Mouse (Mus musculus) CH12.LX (cell line): Measurements from ENCODE around the gene Pcgf5. TPM values are rescaled to one million over a fixed set of nuclear protein-coding genes. Genes with fewer than 3 reads are reported as not detected.

Experiments
- DNase-seq: peaks from one replicate; pipeline ENCODE4 v3.0.0-alpha.2; 2013; ENCODE audit errors: extremely low read depth
- H3K27ac ChIP-seq: 2 replicates; pipeline ENCODE4 v1.5.1; 2012; ENCODE audit warnings: low read depth, mild to moderate bottlenecking, control low read depth, moderate library complexity; ENCODE audit not compliant: insufficient read depth
- H3K27me3 ChIP-seq: replicated peaks from 2 replicates; pipeline ENCODE3; 2012; ENCODE audit warnings: inconsistent platforms
- H3K36me3 ChIP-seq, 2 experiments: replicated peaks in 1 of 2; 2 replicates each; pipeline versions ENCODE3 to v1.6.1; 2012; ENCODE audit warnings: inconsistent platforms in 1 of 2, low read length in 1 of 2, mild to moderate bottlenecking in 1 of 2, mixed read lengths in 1 of 2, moderate library complexity in 1 of 2; ENCODE audit not compliant: control insufficient read depth in 1 of 2, insufficient read depth in 1 of 2
- H3K4me1 ChIP-seq, 2 experiments: 2 replicates each; pipeline ENCODE4 v1.6.1; 2012; ENCODE audit warnings: inconsistent platforms in 1 of 2, moderate library complexity in 1 of 2; ENCODE audit not compliant: insufficient read depth in 2 of 2, control insufficient read depth in 1 of 2
- H3K4me2 ChIP-seq: 2 replicates; pipeline ENCODE4 v1.6.1; 2012; ENCODE audit warnings: low read depth, mild to moderate bottlenecking, control low read depth; ENCODE audit not compliant: poor library complexity, insufficient read depth, severe bottlenecking
- H3K4me3 ChIP-seq, 3 experiments: fragments of 150-350 bp in 1 of 3; sonication (generic) in 1 of 3; replicated peaks in 1 of 3; 2 replicates each; pipeline versions ENCODE3 to v1.5.1; 2011 to 2012; ENCODE audit warnings: low read depth in 2 of 3, low read length in 2 of 3, mild to moderate bottlenecking in 2 of 3, moderate library complexity in 2 of 3, control low read depth in 1 of 3, improper control_type of control experiment in 1 of 3, inconsistent platforms in 1 of 3, mixed read lengths in 1 of 3; ENCODE audit not compliant: poor library complexity in 1 of 3
- H3K79me2 ChIP-seq: replicated peaks from 2 replicates; pipeline ENCODE4 v1.6.1; 2012; ENCODE audit warnings: mild to moderate bottlenecking, moderate library complexity; ENCODE audit not compliant: control insufficient read depth, poor library complexity, insufficient read depth, severe bottlenecking; ENCODE audit errors: extremely low read depth
- H3K9ac ChIP-seq: 2 replicates; pipeline ENCODE4 v1.6.1; 2012; ENCODE audit warnings: low read depth, mild to moderate bottlenecking, control low read depth, moderate library complexity; ENCODE audit not compliant: insufficient read depth
- H3K9me3 ChIP-seq: replicated peaks from 2 replicates; pipeline ENCODE3; 2012; ENCODE audit warnings: low read length, inconsistent platforms, mixed read lengths
- BHLHE40 ChIP-seq: IDR thresholded peaks from 2 replicates; pipeline ENCODE4 v1.6.1; 2011; ENCODE audit warnings: mild to moderate bottlenecking, low read depth, low read length, improper control_type of control experiment
- CHD1 ChIP-seq: IDR thresholded peaks from 2 replicates; pipeline ENCODE4 v1.6.1; 2012; ENCODE audit warnings: low read depth, low read length, improper control_type of control experiment, inconsistent platforms
- CHD2 ChIP-seq: IDR thresholded peaks from 2 replicates; pipeline ENCODE4 v1.6.1; 2011; ENCODE audit warnings: low read length, improper control_type of control experiment
- CTCF ChIP-seq, 2 experiments: IDR thresholded peaks in 1 of 2; conservative IDR thresholded peaks in 1 of 2; 2 replicates each; pipeline ENCODE4 v1.5.1; 2011 to 2012; ENCODE audit warnings: low read depth in 2 of 2, low read length in 2 of 2, improper control_type of control experiment in 1 of 2, inconsistent platforms in 1 of 2, mild to moderate bottlenecking in 1 of 2, moderate library complexity in 1 of 2
- E2F4 ChIP-seq: IDR thresholded peaks from 2 replicates; pipeline ENCODE4 v1.6.1; 2011; ENCODE audit warnings: low read depth, low read length, improper control_type of control experiment; ENCODE audit not compliant: insufficient replicate concordance
- ELF1 ChIP-seq: IDR thresholded peaks from 2 replicates; pipeline ENCODE4 v1.6.1; 2014; ENCODE audit warnings: low read depth, mild to moderate bottlenecking, inconsistent platforms, low read length, improper control_type of control experiment
- EP300 ChIP-seq: IDR thresholded peaks from 2 replicates; pipeline ENCODE4 v1.6.1; 2011; ENCODE audit warnings: low read length, improper control_type of control experiment
- ETS1 ChIP-seq: conservative IDR thresholded peaks from 2 replicates; pipeline ENCODE4 v1.6.1; 2012; ENCODE audit warnings: low read depth, mild to moderate bottlenecking, inconsistent platforms, low read length, improper control_type of control experiment, moderate library complexity
- GABPA ChIP-seq: IDR thresholded peaks from 2 replicates; pipeline ENCODE4 v1.6.1; 2012; ENCODE audit warnings: low read depth, low read length, improper control_type of control experiment, inconsistent platforms; ENCODE audit not compliant: insufficient replicate concordance
- HCFC1 ChIP-seq: IDR thresholded peaks from 2 replicates; pipeline ENCODE4 v1.6.1; 2012; ENCODE audit warnings: low read depth, mild to moderate bottlenecking, inconsistent platforms, low read length, improper control_type of control experiment
- IRF4 ChIP-seq: IDR thresholded peaks from 2 replicates; pipeline ENCODE4 v1.6.1; 2014; ENCODE audit warnings: low read depth, mild to moderate bottlenecking, inconsistent platforms, low read length, improper control_type of control experiment
- JUN ChIP-seq: IDR thresholded peaks from 2 replicates; pipeline ENCODE4 v1.6.1; 2011; ENCODE audit warnings: low read depth, mild to moderate bottlenecking, low read length, improper control_type of control experiment, moderate library complexity; ENCODE audit not compliant: insufficient read depth
- JUND ChIP-seq: conservative IDR thresholded peaks from 2 replicates; pipeline ENCODE4 v1.6.1; 2011; ENCODE audit warnings: low read depth, low read length, improper control_type of control experiment
- KAT2A ChIP-seq: IDR thresholded peaks from 2 replicates; pipeline ENCODE4 v1.6.1; 2012; ENCODE audit warnings: low read length, improper control_type of control experiment, inconsistent platforms; ENCODE audit not compliant: insufficient replicate concordance
- MAFK ChIP-seq: IDR thresholded peaks from 2 replicates; pipeline ENCODE4 v1.6.1; 2011; ENCODE audit warnings: low read length, improper control_type of control experiment; ENCODE audit not compliant: insufficient replicate concordance
- MAX ChIP-seq: IDR thresholded peaks from 2 replicates; pipeline ENCODE4 v1.6.1; 2011; ENCODE audit warnings: low read length, improper control_type of control experiment
- MAZ ChIP-seq: IDR thresholded peaks from 2 replicates; pipeline ENCODE4 v1.6.1; 2012; ENCODE audit warnings: low read depth, mild to moderate bottlenecking, inconsistent platforms, low read length, improper control_type of control experiment, moderate library complexity
- MEF2A ChIP-seq: IDR thresholded peaks from 2 replicates; pipeline ENCODE4 v1.6.1; 2014; ENCODE audit warnings: low read depth, mild to moderate bottlenecking, inconsistent platforms, low read length, improper control_type of control experiment, borderline replicate concordance
- MXI1 ChIP-seq: IDR thresholded peaks from 2 replicates; pipeline ENCODE4 v1.6.1; 2011; ENCODE audit warnings: mild to moderate bottlenecking, low read depth, low read length, improper control_type of control experiment
- MYC ChIP-seq: IDR thresholded peaks from 2 replicates; pipeline ENCODE4 v1.6.1; 2011; ENCODE audit warnings: low read depth, mild to moderate bottlenecking, improper control_type of control experiment, low read length
- NELFE ChIP-seq: IDR thresholded peaks from 2 replicates; pipeline ENCODE4 v1.6.1; 2011; ENCODE audit warnings: low read depth, low read length, improper control_type of control experiment
- NRF1 ChIP-seq: IDR thresholded peaks from 2 replicates; pipeline ENCODE4 v1.6.1; 2014; ENCODE audit warnings: low read depth, mild to moderate bottlenecking, inconsistent platforms, low read length, improper control_type of control experiment, moderate library complexity
- PAX5 ChIP-seq: IDR thresholded peaks from 2 replicates; pipeline ENCODE4 v1.6.1; 2012; ENCODE audit warnings: low read length, inconsistent platforms, mixed read lengths
- POLR2A ChIP-seq: IDR thresholded peaks from 2 replicates; pipeline ENCODE4 v1.6.1; 2011; ENCODE audit warnings: low read depth, mild to moderate bottlenecking, improper control_type of control experiment, low read length
- POLR2AphosphoS2 ChIP-seq: IDR thresholded peaks from 2 replicates; pipeline ENCODE4 v1.6.1; 2011; ENCODE audit warnings: low read depth, low read length, improper control_type of control experiment
- RAD21 ChIP-seq: IDR thresholded peaks from 2 replicates; pipeline ENCODE4 v1.6.1; 2011; ENCODE audit warnings: low read depth, mild to moderate bottlenecking, low read length, improper control_type of control experiment, moderate library complexity
- RCOR1 ChIP-seq: conservative IDR thresholded peaks from 2 replicates; pipeline ENCODE4 v1.6.1; 2012; ENCODE audit warnings: low read depth, mild to moderate bottlenecking, inconsistent platforms, low read length, improper control_type of control experiment
- SIN3A ChIP-seq: IDR thresholded peaks from 2 replicates; pipeline ENCODE4 v1.6.1; 2012; ENCODE audit warnings: low read length, improper control_type of control experiment, inconsistent platforms
- SMC3 ChIP-seq: IDR thresholded peaks from 2 replicates; pipeline ENCODE4 v1.6.1; 2011; ENCODE audit warnings: low read depth, low read length, improper control_type of control experiment
- TBP ChIP-seq: conservative IDR thresholded peaks from 2 replicates; pipeline ENCODE4 v1.6.1; 2011; ENCODE audit warnings: low read depth, low read length, improper control_type of control experiment
- TCF12 ChIP-seq: IDR thresholded peaks from 2 replicates; pipeline ENCODE4 v1.6.1; 2014; ENCODE audit warnings: low read depth, mild to moderate bottlenecking, inconsistent platforms, low read length, improper control_type of control experiment
- UBTF ChIP-seq: IDR thresholded peaks from 2 replicates; pipeline ENCODE4 v1.6.1; 2012; ENCODE audit warnings: low read depth, mild to moderate bottlenecking, inconsistent platforms, low read length, improper control_type of control experiment, moderate library complexity
- USF1 ChIP-seq: IDR thresholded peaks from 2 replicates; pipeline ENCODE4 v1.6.1; 2014; ENCODE audit warnings: low read depth, mild to moderate bottlenecking, inconsistent platforms, low read length, improper control_type of control experiment
- USF2 ChIP-seq: conservative IDR thresholded peaks from 2 replicates; pipeline ENCODE4 v1.6.1; 2011; ENCODE audit warnings: low read depth, low read length, improper control_type of control experiment
- ZC3H11A ChIP-seq: IDR thresholded peaks from 2 replicates; pipeline ENCODE4 v1.6.1; 2012; ENCODE audit warnings: low read depth, mild to moderate bottlenecking, inconsistent platforms, low read length, improper control_type of control experiment
- ZKSCAN1 ChIP-seq: IDR thresholded peaks from 2 replicates; pipeline ENCODE4 v1.6.1; 2012; ENCODE audit warnings: low read depth, inconsistent platforms, low read length, improper control_type of control experiment, borderline replicate concordance
- ZMIZ1 ChIP-seq: IDR thresholded peaks from 2 replicates; pipeline ENCODE4 v1.6.1; 2012; ENCODE audit warnings: low read depth, mild to moderate bottlenecking, inconsistent platforms, low read length, improper control_type of control experiment
- ZNF384 ChIP-seq: IDR thresholded peaks from 2 replicates; pipeline ENCODE4 v1.6.1; 2012; ENCODE audit warnings: low read depth, low read length, improper control_type of control experiment, inconsistent platforms
- dilution Hi-C: fragments of 300-500 bp; cut with MboI; formaldehyde crosslinking; loops from 2 replicates; pipeline ENCODE4 v1.14.3; 2020; ENCODE audit warnings: low sequenced_read_pairs; ENCODE audit not compliant: extremely low pct_unique_long_range_greater_than_20kb, extremely low pct_ligation_motif_present
- in situ Hi-C: fragments of 300-500 bp; cut with MboI; formaldehyde crosslinking; loops from 3 replicates; pipeline ENCODE4 v1.14.3; 2019; ENCODE audit warnings: low sequenced_read_pairs, low pct_ligation_motif_present, low pct_unique_long_range_greater_than_20kb, mixed read lengths
- polyA plus RNA-seq: library from polyadenylated mRNA; unstranded; fragments of >175 nt; gene quantifications from 2 replicates; pipeline ENCODE4 v1.2.1, GENCODE M21; 2012; ENCODE audit warnings: low read depth; ENCODE audit not compliant: insufficient read length
- total RNA-seq, 2 experiments: library from RNA; depleted of rRNA; stranded (reverse); fragments of 300-350 nt in 1 of 2; fragments of >200 nt in 1 of 2; gene quantifications; 2 replicates each; pipeline ENCODE4 v1.2.3; 2012 to 2014

The Pcgf5 gene
- total and polyA plus RNA-seq, 3 experiments: 17.4 to 28.9 (median 20.6) TPM

- in situ Hi-C loops: no loop called here
- dilution Hi-C loops: no loop called here
- H3K27ac ChIP-seq: no peak overlapping the region
- peak overlapping the region; percentile 22; the same call in 1 of the 2 replicates for H3K4me2 ChIP-seq
- H3K27me3 ChIP-seq: peaks cover 21% of the 10 kb centered on the region
- peaks cover 3% of the 10 kb centered on the region; the same call in 1 of the 2 replicates for H3K79me2 ChIP-seq
- no peak overlapping the region for H3K4me3 ChIP-seq
- no peaks in the 10 kb centered on the region for H3K36me3 ChIP-seq
- peaks cover 6 to 12% of the 10 kb centered on the region in 2 experiments for H3K4me1 ChIP-seq
- TF ChIP-seq CHD2: no peak
- TF ChIP-seq USF1: no peak
- TF ChIP-seq ZC3H11A: no peak
- no peak for TF ChIP-seq E2F4
- no peak for TF ChIP-seq MEF2A
- no peak for TF ChIP-seq ZMIZ1
- no peak for TF ChIP-seq RAD21
- no peak for TF ChIP-seq BHLHE40
- TF ChIP-seq MAFK: no peak
- TF ChIP-seq JUND: peak; percentile 66
- TF ChIP-seq MXI1: no peak
- TF ChIP-seq CHD1: no peak
- no peak for TF ChIP-seq MAX
- no peak for TF ChIP-seq MAZ
- peak; percentile 33; the same call in 1 of the 2 replicates for TF ChIP-seq EP300
- TF ChIP-seq TBP: no peak
- TF ChIP-seq JUN: peak; percentile 19; the same call in 1 of the 2 replicates
- no peak for TF ChIP-seq KAT2A
- peak; percentile 68 for TF ChIP-seq IRF4
- TF ChIP-seq POLR2A: no peak
- no peak for TF ChIP-seq POLR2AphosphoS2
- no peak for TF ChIP-seq TCF12
- TF ChIP-seq UBTF: no peak
- TF ChIP-seq HCFC1: no peak
- TF ChIP-seq GABPA: no peak
- no peak for TF ChIP-seq NRF1
- no peak for TF ChIP-seq USF2
- no peak for TF ChIP-seq ELF1
- no peak for TF ChIP-seq RCOR1
- TF ChIP-seq SIN3A: 0 out of 2 replicates have a peak, but pooled peaks have one; percentile 29
- no peak for TF ChIP-seq PAX5
- no peak for TF ChIP-seq ETS1
- no peak for TF ChIP-seq MYC
- no peak for TF ChIP-seq NELFE
- TF ChIP-seq CTCF (conservative IDR thresholded peaks at IDR 0.05 in 1 of 2, IDR thresholded peaks at IDR 0.05 in 1 of 2; ENCODE audit: low read depth in 2 of 2, low read length in 2 of 2): no peak
- TF ChIP-seq ZNF384: no peak
- no peak for TF ChIP-seq ZKSCAN1
- TF ChIP-seq SMC3: no peak
- H3K9me3 ChIP-seq: no peaks in the 10 kb centered on the region
- no peak for DNase-seq
- no peak overlapping the region for H3K9ac ChIP-seq
Observed at GRCm38 (mm10) chr19:36350870-36351269, 2.8 kb downstream of the Pcgf5 start.
